Mouse (Mus musculus): ENCODE measurements around the gene Cox10. TPM values are rescaled to one million over a fixed set of nuclear protein-coding genes. Genes with fewer than 3 reads are reported as not detected.

Gene Cox10
- total and polyA plus RNA-seq, 3 experiments: 23.4 to 60.3 (median 35.2) TPM

DNA sequence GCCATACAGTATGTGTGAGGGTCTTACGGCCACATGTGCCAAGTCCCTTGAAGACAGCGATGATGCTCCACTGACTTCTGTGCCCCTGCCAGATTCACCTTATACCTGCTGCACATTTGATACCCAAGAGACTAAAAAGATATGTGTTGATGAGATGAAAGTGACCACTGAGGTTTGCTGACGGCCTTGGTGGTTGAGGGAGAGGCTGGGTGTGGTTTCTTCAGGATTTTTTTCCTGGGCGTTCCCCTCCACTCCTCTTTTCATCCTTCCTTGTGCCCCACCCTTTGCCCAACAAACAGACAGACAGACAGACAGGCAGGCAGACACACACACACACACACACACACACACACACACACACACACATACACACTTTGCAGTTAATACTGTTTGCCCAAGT is 37.4 kb upstream of the Cox10 start:
- H3K4me2 ChIP-seq (ENCODE audit: insufficient read depth, low read depth, poor library complexity, severe bottlenecking): no peak overlapping the region

GRCm38 (mm10) chr11:64115822-64116221 is 36.6 kb upstream of the Cox10 start:
- H3K9ac ChIP-seq (ENCODE audit: insufficient read depth, low read depth): 0 out of 2 replicates have a peak overlapping the region, but pooled peaks have one; percentile 28
- in situ Hi-C loops (cut with MboI; ENCODE audit: low pct_ligation_motif_present, low pct_unique_long_range_greater_than_20kb, low sequenced_read_pairs): no loop called here
- TF ChIP-seq CTCF (conservative IDR thresholded peaks at IDR 0.05 in 1 of 2, IDR thresholded peaks at IDR 0.05 in 1 of 2; ENCODE audit: low read depth in 2 of 2, low read length in 2 of 2) (no peak), MEF2A (IDR thresholded peaks at IDR 0.05; ENCODE audit: borderline replicate concordance, low read depth, low read length) (peak; percentile 92), HCFC1 (IDR thresholded peaks at IDR 0.05; ENCODE audit: low read depth, low read length) (no peak), RAD21 (IDR thresholded peaks at IDR 0.05; ENCODE audit: low read depth, low read length) (peak; percentile 17), BHLHE40 (IDR thresholded peaks at IDR 0.05; ENCODE audit: low read depth, low read length) (peak; percentile 73), TBP (conservative IDR thresholded peaks at IDR 0.05; ENCODE audit: low read depth, low read length) (no peak; the same call in 1 of the 2 replicates), MYC (IDR thresholded peaks at IDR 0.05; ENCODE audit: low read depth, low read length) (0 out of 2 replicates have a peak, but pooled peaks have one; percentile 57), SIN3A (IDR thresholded peaks at IDR 0.05; ENCODE audit: low read length) (peak; percentile 59; the same call in 1 of the 2 replicates), GABPA (IDR thresholded peaks at IDR 0.05; ENCODE audit: insufficient replicate concordance, low read depth, low read length) (no peak), CHD1 (IDR thresholded peaks at IDR 0.05; ENCODE audit: low read depth, low read length) (no peak), PAX5 (IDR thresholded peaks at IDR 0.05; ENCODE audit: low read length) (no peak), MAFK (IDR thresholded peaks at IDR 0.05; ENCODE audit: insufficient replicate concordance, low read length) (peak; percentile 89), CHD2 (IDR thresholded peaks at IDR 0.05; ENCODE audit: low read length) (peak; percentile 83), USF2 (conservative IDR thresholded peaks at IDR 0.05; ENCODE audit: low read depth, low read length) (no peak), TCF12 (IDR thresholded peaks at IDR 0.05; ENCODE audit: low read depth, low read length) (peak; percentile 79), MAX (IDR thresholded peaks at IDR 0.05; ENCODE audit: low read length) (no peak), ZMIZ1 (IDR thresholded peaks at IDR 0.05; ENCODE audit: low read depth, low read length) (no peak), ZNF384 (IDR thresholded peaks at IDR 0.05; ENCODE audit: low read depth, low read length) (no peak), MAZ (IDR thresholded peaks at IDR 0.05; ENCODE audit: low read depth, low read length) (peak; percentile 74; the same call in 1 of the 2 replicates), ZC3H11A (IDR thresholded peaks at IDR 0.05; ENCODE audit: low read depth, low read length) (no peak), SMC3 (IDR thresholded peaks at IDR 0.05; ENCODE audit: low read depth, low read length) (peak; percentile 22; the same call in 1 of the 2 replicates), ZKSCAN1 (IDR thresholded peaks at IDR 0.05; ENCODE audit: borderline replicate concordance, low read depth, low read length) (no peak), JUND (conservative IDR thresholded peaks at IDR 0.05; ENCODE audit: low read depth, low read length) (peak; percentile 98), UBTF (IDR thresholded peaks at IDR 0.05; ENCODE audit: low read depth, low read length) (no peak), IRF4 (IDR thresholded peaks at IDR 0.05; ENCODE audit: low read depth, low read length) (peak; percentile 99), ETS1 (conservative IDR thresholded peaks at IDR 0.05; ENCODE audit: low read depth, low read length) (peak; percentile 73; the same call in 1 of the 2 replicates), NRF1 (IDR thresholded peaks at IDR 0.05; ENCODE audit: low read depth, low read length) (no peak), RCOR1 (conservative IDR thresholded peaks at IDR 0.05; ENCODE audit: low read depth, low read length) (peak; percentile 98)

More for the DNA sequence above, 37.4 kb upstream of the Cox10 start:
- no peaks in the 10 kb centered on the region for H3K79me2 ChIP-seq (replicated peaks; ENCODE audit: control insufficient read depth, extremely low read depth, insufficient read depth, poor library complexity, severe bottlenecking)
- dilution Hi-C loops (cut with MboI; ENCODE audit: extremely low pct_ligation_motif_present, extremely low pct_unique_long_range_greater_than_20kb, low sequenced_read_pairs) (no loop called here), in situ Hi-C loops (cut with MboI; ENCODE audit: low pct_ligation_motif_present, low pct_unique_long_range_greater_than_20kb, low sequenced_read_pairs) (no loop called here)
- no peak for TF ChIP-seq POLR2A (IDR thresholded peaks at IDR 0.05; ENCODE audit: low read depth, low read length)
- no peak for TF ChIP-seq NELFE (IDR thresholded peaks at IDR 0.05; ENCODE audit: low read depth, low read length)
- TF ChIP-seq CHD2 (IDR thresholded peaks at IDR 0.05; ENCODE audit: low read length): no peak
- no peak for TF ChIP-seq MAFK (IDR thresholded peaks at IDR 0.05; ENCODE audit: insufficient replicate concordance, low read length)
- TF ChIP-seq E2F4 (IDR thresholded peaks at IDR 0.05; ENCODE audit: insufficient replicate concordance, low read depth, low read length): no peak
- TF ChIP-seq TCF12 (IDR thresholded peaks at IDR 0.05; ENCODE audit: low read depth, low read length): no peak
- no peak for TF ChIP-seq USF1 (IDR thresholded peaks at IDR 0.05; ENCODE audit: low read depth, low read length)
- TF ChIP-seq GABPA (IDR thresholded peaks at IDR 0.05; ENCODE audit: insufficient replicate concordance, low read depth, low read length): no peak
- no peak for TF ChIP-seq PAX5 (IDR thresholded peaks at IDR 0.05; ENCODE audit: low read length)
- TF ChIP-seq ZKSCAN1 (IDR thresholded peaks at IDR 0.05; ENCODE audit: borderline replicate concordance, low read depth, low read length): no peak
- no peak for TF ChIP-seq RCOR1 (conservative IDR thresholded peaks at IDR 0.05; ENCODE audit: low read depth, low read length)
- TF ChIP-seq MEF2A (IDR thresholded peaks at IDR 0.05; ENCODE audit: borderline replicate concordance, low read depth, low read length): no peak
- no peak for TF ChIP-seq RAD21 (IDR thresholded peaks at IDR 0.05; ENCODE audit: low read depth, low read length)
- TF ChIP-seq IRF4 (IDR thresholded peaks at IDR 0.05; ENCODE audit: low read depth, low read length): no peak
- H3K27me3 ChIP-seq (replicated peaks): no peaks in the 10 kb centered on the region
- H3K27ac ChIP-seq (ENCODE audit: insufficient read depth, low read depth): no peak overlapping the region
- H3K9me3 ChIP-seq (replicated peaks; ENCODE audit: low read length): no peaks in the 10 kb centered on the region
- no peaks in the 10 kb centered on the region for H3K36me3 ChIP-seq (replicated peaks in 1 of 2; ENCODE audit: control insufficient read depth in 1 of 2, insufficient read depth in 1 of 2, low read length in 1 of 2)
- DNase-seq (ENCODE audit: extremely low read depth): no peak
- peaks cover 12 to 23% of the 10 kb centered on the region in 2 experiments for H3K4me1 ChIP-seq (ENCODE audit: control insufficient read depth in 1 of 2, insufficient read depth in 2 of 2)
- H3K9ac ChIP-seq (ENCODE audit: insufficient read depth, low read depth): no peak overlapping the region
- no peak overlapping the region for H3K4me3 ChIP-seq (replicated peaks in 1 of 3; ENCODE audit: low read depth in 2 of 3, low read length in 2 of 3, poor library complexity in 1 of 3)

More at GRCm38 (mm10) chr11:64115822-64116221, 36.6 kb upstream of the Cox10 start:
- Histone ChIP-seq H3K27ac (ENCODE audit: insufficient read depth, low read depth) (no peak overlapping the region), H3K4me2 (ENCODE audit: insufficient read depth, low read depth, poor library complexity, severe bottlenecking) (peak overlapping the region; percentile 22), H3K4me1 (ENCODE audit: control insufficient read depth in 1 of 2, insufficient read depth in 2 of 2) (peaks cover 12 to 23% of the 10 kb centered on the region in 2 experiments), H3K9me3 (replicated peaks; ENCODE audit: low read length) (no peaks in the 10 kb centered on the region), H3K27me3 (replicated peaks) (no peaks in the 10 kb centered on the region), H3K36me3 (replicated peaks in 1 of 2; ENCODE audit: control insufficient read depth in 1 of 2, insufficient read depth in 1 of 2, low read length in 1 of 2) (no peaks in the 10 kb centered on the region), H3K4me3 (replicated peaks in 1 of 3; ENCODE audit: low read depth in 2 of 3, low read length in 2 of 3, poor library complexity in 1 of 3) (no peak overlapping the region), H3K79me2 (replicated peaks; ENCODE audit: control insufficient read depth, extremely low read depth, insufficient read depth, poor library complexity, severe bottlenecking) (no peaks in the 10 kb centered on the region)
- DNase-seq (ENCODE audit: extremely low read depth): peak; percentile 89
- dilution Hi-C loops (cut with MboI; ENCODE audit: extremely low pct_ligation_motif_present, extremely low pct_unique_long_range_greater_than_20kb, low sequenced_read_pairs): no loop called here

Data from CH12.LX (cell line).